Mouse (Mus musculus) Muller cell, postnatal 12 days (primary cell): ENCODE results near the gene Abr.

Experiments
- DNase-seq: peaks from one replicate; pipeline ENCODE4 v3.0.0-alpha.2; 2015; ENCODE audit errors: inconsistent ontology term

Gene Abr

GRCm38 (mm10) chr11:76406702-76407583 is 215.2 kb downstream of the Abr start, which contains the start of gene Timm22:
Gene Timm22 (plus strand): TSS chr11:76406952.
- DNase-seq: peak; percentile 95

- no peak for DNase-seq
Observed at GRCm38 (mm10) chr11:76405626-76406264, 216.4 kb downstream of the Abr start.

- no peak for DNase-seq
Observed at GRCm38 (mm10) chr11:76405113-76405512, 217.0 kb downstream of the Abr start.

- DNase-seq: no peak
Observed at GRCm38 (mm10) chr11:76401398-76401797, 220.7 kb downstream of the Abr start.

- peak; percentile 65 for DNase-seq
Observed at GRCm38 (mm10) chr11:76399587-76400330, 222.4 kb downstream of the Abr start.

- peak; percentile 94 for DNase-seq
Observed at GRCm38 (mm10) chr11:76398798-76399586, 223.1 kb downstream of the Abr start, which contains the start of gene Nxn. Gene Nxn (minus strand): TSS chr11:76399140.

- peak; percentile 66 for DNase-seq
Observed at GRCm38 (mm10) chr11:76398312-76398797, 223.8 kb downstream of the Abr start.

- peak; percentile 83 for DNase-seq
Observed at GRCm38 (mm10) chr11:76397650-76398311, 224.3 kb downstream of the Abr start.

GRCm38 (mm10) chr11:76392996-76393395 is 229.1 kb downstream of the Abr start:
- no peak for DNase-seq

- DNase-seq: no peak
Observed at GRCm38 (mm10) chr11:76392532-76392931, 229.6 kb downstream of the Abr start.

- no peak for DNase-seq
Observed at GRCm38 (mm10) chr11:76388711-76389110, 233.4 kb downstream of the Abr start.

GRCm38 (mm10) chr11:76387097-76387496 is 235.0 kb downstream of the Abr start:
- no peak for DNase-seq

- DNase-seq: no peak
Observed at GRCm38 (mm10) chr11:76385746-76386145, 236.4 kb downstream of the Abr start.

- DNase-seq: peak; percentile 67
Observed at GRCm38 (mm10) chr11:76385017-76385416, 237.1 kb downstream of the Abr start.

GRCm38 (mm10) chr11:76384307-76384706 is 237.8 kb downstream of the Abr start:
- DNase-seq: no peak

- DNase-seq: peak; percentile 91
Observed at GRCm38 (mm10) chr11:76382711-76383324, 239.3 kb downstream of the Abr start.

GRCm38 (mm10) chr11:76381201-76381885 is 240.8 kb downstream of the Abr start:
- DNase-seq: no peak

- no peak for DNase-seq
Observed at GRCm38 (mm10) chr11:76379921-76380544, 242.1 kb downstream of the Abr start.

GRCm38 (mm10) chr11:76376425-76376824 is 245.7 kb downstream of the Abr start:
- peak; percentile 72 for DNase-seq
